Mouse (Mus musculus) cerebellum, adult 8-10 months (tissue): Measurements from ENCODE around the gene Acbd7.

Experiments used
- DNase-seq: peaks from one replicate; pipeline ENCODE4 v3.0.0; 2022

The Acbd7 gene

GRCm38 (mm10) chr2:3387105-3387860 lies 51.3 kb downstream of the Acbd7 start:
- no peak for DNase-seq
